Mouse (Mus musculus) c-Kit-positive CD71-negative TER-119-negative erythroid progenitor cells, embryonic 14.5 days (primary cell): ENCODE measurements around the gene Slit2.

Source experiments
- DNase-seq: peaks from one replicate; pipeline ENCODE4 v3.0.0-alpha.2; 2013; ENCODE audit warnings: low read depth

Slit2 gene

DNA sequence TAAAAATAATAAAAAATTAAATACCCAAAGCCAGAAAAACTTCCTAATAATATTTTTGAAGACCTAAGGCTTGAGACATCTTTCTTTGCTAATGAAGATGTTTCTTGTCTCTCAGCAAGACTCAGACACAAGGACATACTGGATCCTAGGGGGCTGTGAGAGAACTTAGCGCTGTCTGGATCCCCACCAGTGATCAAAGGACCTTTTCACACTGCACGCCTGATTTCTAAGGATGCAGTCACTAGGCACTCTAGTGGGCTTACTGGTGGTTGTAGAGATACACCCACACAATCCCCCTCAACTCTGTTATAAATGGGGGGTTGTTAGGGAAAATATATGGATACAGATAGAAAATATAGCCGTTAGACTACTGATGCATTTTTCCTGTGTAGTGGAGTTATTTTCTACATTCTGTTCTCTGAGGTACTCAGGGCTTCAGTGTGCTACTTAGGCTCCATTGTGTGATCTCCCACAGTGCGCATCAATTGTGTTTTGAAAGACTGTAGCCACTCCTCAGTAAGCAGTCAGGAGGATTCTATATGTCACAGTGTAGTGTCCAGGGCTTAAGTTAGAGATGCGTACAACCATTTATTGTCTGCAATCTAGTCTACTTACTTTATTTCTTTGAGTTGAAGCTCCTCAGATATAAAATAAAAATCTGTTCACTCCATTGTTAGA, 67.8 kb downstream of the Slit2 start:
- no peak for DNase-seq

GRCm38 (mm10) chr5:48058612-48059011, 75.7 kb downstream of the Slit2 start:
- DNase-seq: no peak

- DNase-seq: no peak
These were observed 77.8 kb downstream of the Slit2 start for GRCm38 (mm10) chr5:48060715-48061114.

GRCm38 (mm10) chr5:48078730-48079129, 95.8 kb downstream of the Slit2 start:
- DNase-seq: no peak

- DNase-seq: no peak
These were observed 98.4 kb downstream of the Slit2 start for GRCm38 (mm10) chr5:48081223-48081881.

DNA sequence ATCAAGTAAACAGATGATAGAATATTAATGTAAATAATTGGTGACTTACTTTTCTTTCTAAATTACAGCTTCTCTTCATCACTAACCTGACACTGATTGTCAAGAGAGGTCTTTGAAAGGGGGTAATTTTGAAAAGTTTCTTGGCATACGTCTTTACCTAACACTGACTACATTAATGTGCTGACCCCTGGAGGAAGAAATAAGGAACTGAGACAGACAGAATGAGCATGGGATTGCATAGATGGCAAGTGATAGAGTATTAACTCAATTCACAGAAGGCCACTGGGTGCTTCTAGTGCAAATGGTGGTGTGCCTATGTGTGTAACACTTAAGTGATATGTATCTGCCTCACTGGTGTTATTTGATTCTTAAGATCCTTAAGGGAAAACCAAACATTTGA, 130.5 kb downstream of the Slit2 start:
- no peak for DNase-seq

- no peak for DNase-seq
These were observed 132.1 kb downstream of the Slit2 start for GRCm38 (mm10) chr5:48114969-48115537.

- DNase-seq: no peak
These were observed 139.7 kb downstream of the Slit2 start for GRCm38 (mm10) chr5:48122651-48123050.

DNA sequence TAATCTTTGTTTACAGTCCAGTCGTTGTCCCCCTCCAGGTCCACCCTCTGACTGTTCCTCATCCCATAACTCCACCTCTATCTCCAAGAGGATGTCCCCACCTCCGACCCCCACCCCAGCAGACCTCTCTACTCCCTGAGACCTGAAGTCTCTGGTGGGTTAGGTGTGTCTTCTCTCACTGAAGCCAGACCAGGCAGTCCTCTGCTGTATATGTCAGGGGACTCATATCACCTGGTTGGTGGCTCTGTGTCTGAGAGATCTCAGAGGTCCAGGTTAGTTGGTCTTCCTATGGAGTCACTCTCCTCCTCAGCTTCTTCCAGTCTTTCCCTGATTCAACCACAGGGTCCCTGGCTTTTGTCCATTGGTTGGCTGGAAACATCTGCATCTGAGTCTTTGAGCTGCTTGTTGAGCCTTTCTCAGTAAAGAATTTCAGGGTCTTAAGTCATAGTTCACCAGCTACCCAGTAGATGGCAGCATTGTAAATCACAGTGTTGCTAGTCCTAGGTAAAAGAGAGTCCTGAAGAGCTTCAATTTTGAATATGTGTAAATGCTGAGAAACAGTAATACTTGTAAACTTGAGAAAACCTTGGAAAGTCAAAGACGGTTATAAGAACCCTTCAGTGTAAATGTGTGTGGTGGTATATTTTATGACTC, 143.0 kb downstream of the Slit2 start:
- peak; percentile 19 for DNase-seq

DNA sequence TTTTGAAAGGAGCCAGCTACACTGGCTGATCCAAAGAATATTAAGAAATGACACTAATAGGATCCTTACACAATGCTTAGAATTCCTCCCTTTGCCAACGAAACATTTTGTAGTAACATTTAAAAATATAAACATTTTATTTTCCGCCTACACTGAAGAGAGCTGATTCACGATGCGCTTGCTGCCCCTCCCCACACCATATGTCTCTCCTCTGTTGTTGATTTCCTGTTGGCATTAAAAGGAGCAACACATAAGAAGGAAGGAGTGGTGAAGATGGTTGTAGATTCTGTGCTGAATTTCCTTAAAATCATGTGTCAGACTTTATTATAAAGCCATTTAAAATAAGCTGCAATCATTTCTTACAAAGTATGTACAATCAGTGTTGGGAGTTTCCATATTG, 147.0 kb downstream of the Slit2 start:
- DNase-seq: no peak

GRCm38 (mm10) chr5:48136571-48136970, 153.6 kb downstream of the Slit2 start:
- no peak for DNase-seq

GRCm38 (mm10) chr5:48138849-48139487, 156.0 kb downstream of the Slit2 start:
- no peak for DNase-seq

GRCm38 (mm10) chr5:48139488-48139862, 156.5 kb downstream of the Slit2 start:
- no peak for DNase-seq

- DNase-seq: no peak
These were observed 163.1 kb downstream of the Slit2 start for GRCm38 (mm10) chr5:48146082-48146481.

GRCm38 (mm10) chr5:48160829-48161228, 177.9 kb downstream of the Slit2 start:
- DNase-seq: no peak

DNA sequence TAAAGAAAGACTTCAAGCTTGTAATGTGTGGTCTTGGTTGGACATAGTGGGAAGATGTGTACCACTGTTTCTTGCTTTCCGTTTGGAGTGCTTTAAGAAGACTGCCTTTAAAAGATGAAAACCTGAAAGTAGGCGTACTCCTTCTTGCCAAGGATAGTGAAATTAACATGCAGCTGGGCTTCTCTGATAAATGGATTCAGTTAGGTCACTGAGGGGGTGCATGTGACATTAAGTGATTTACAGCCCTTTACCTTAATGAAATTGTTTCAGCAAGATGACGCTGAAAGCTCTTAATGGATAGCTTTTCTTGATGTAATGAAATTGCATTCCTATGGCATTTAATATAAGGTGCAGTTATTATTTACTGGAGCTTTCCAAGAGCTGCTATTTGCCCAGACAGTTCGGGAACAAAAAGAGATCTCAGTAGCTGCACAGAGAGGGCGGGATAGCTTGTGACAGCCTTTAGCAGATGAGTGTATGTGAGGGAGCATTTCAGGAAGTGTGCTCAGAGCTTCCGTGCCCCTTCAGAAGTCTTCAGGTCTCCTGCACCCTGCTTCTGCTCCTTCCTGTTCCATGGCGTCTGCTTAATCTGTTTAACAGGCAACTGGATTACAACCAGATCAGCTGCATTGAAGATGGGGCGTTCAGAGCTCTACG, 198.8 kb downstream of the Slit2 start:
- peak; percentile 6 for DNase-seq

GRCm38 (mm10) chr5:48184358-48184757, 201.4 kb downstream of the Slit2 start:
- DNase-seq: no peak

- no peak for DNase-seq
These were observed 204.9 kb downstream of the Slit2 start for GRCm38 (mm10) chr5:48187819-48188218.

DNA sequence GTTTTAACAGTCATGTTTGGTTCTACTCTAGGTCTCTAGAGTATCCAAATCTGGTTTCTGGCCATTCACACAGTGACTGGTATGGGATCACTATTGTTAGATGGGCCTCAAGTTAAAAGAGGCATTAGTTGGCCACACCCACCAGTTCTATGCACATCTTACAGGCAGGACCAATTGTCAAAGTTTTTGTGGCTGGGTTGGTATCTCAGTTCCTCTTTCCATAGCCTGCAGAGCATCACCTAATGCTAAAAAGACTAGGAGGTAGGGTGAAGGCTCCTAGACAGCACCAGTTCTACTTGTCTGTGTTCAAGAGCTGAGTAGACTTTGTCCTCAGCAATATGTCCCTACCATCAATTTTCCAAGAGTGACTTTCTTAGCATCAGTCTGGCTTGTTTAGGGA, 216.4 kb downstream of the Slit2 start:
- no peak for DNase-seq

GRCm38 (mm10) chr5:48215248-48215647, 232.3 kb downstream of the Slit2 start:
- no peak for DNase-seq

DNA sequence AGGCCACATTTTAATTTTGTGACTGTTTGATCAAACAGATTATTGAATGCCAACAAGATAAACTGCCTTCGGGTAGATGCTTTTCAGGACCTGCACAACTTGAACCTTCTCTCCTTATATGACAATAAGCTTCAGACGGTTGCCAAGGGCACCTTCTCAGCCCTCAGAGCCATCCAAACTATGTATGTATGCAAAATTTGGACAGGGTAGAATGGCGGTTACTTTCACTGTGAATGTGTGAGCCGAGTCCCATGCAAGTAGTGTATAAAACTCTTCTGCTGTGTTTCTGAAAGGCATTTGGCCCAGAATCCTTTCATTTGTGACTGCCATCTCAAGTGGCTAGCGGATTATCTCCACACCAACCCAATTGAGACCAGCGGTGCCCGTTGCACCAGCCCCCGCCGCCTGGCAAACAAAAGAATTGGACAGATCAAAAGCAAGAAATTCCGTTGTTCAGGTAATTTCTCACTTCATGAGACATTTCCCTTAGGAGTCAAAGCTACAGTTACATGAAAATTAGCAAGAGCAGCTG, 236.8 kb downstream of the Slit2 start:
- DNase-seq: no peak

DNA sequence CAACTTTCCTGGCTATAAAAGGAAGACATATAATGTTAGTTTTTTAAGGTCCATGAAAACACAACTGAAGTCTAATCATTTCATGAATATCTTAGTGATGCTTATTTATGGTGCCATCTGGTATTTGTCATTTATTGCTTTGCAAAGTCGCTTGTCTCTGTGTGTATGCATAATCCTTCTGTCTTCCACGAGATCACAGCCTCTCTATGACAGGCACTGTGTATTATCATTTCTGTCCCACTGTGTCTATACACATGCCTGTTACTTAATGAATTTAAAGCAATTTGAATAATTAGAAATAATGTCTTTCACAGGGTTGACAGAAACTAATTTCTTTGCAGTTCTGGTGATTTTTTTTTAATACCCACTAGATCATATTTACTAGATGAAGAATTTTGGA, 242.6 kb downstream of the Slit2 start:
- no peak for DNase-seq
